Mouse (Mus musculus) right cerebral cortex, postnatal 4 days (tissue): ENCODE data around the gene Birc6.

Experiments used
- DNase-seq: peaks from one replicate; pipeline ENCODE4 v3.0.0-alpha.2; 2022

Birc6 gene

DNA sequence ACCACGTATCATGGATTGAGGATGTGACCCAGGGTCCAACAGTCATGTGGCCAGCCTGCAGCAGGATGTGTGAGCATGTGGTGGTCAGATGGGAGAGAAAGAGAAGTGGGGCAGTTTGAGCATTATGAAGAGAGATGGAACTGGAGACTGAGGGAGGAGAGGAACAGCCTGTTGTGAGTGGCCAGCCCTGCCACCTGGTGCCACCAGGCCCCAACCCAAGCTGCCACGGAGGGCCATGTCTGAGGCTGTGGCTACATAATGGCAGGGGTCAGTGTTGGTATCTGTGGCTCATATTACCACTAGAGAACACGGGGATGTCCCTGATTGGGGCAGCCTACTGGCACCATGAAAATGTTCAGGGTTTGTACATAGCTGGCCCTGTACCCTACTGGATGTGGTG, 187.0 kb downstream of the Birc6 start:
- DNase-seq: no peak

DNA sequence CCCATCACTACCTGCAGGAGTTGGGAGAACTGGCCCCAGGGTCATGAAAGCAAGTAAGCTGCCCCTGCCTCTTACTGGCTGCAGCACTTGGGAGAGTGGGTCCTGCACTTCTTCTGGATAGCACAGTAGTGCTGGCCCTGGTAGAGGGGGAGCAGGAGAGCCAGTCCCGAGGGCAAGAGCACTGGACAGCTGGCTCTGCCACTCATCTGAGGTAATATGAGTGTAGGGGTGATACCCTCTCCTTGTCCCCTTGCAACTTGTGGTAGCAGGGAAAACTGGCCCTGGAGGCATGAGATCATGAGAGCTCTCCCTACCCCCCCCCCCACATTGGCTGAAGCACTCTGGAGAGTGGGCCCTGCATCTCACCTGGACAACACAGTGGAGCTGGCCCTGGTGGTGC, 187.6 kb downstream of the Birc6 start:
- DNase-seq: no peak

- DNase-seq: no peak
These were observed 188.5 kb downstream of the Birc6 start for GRCm38 (mm10) chr17:74716643-74717042.

- DNase-seq: no peak
These were observed 189.1 kb downstream of the Birc6 start for GRCm38 (mm10) chr17:74717091-74717617.

DNA sequence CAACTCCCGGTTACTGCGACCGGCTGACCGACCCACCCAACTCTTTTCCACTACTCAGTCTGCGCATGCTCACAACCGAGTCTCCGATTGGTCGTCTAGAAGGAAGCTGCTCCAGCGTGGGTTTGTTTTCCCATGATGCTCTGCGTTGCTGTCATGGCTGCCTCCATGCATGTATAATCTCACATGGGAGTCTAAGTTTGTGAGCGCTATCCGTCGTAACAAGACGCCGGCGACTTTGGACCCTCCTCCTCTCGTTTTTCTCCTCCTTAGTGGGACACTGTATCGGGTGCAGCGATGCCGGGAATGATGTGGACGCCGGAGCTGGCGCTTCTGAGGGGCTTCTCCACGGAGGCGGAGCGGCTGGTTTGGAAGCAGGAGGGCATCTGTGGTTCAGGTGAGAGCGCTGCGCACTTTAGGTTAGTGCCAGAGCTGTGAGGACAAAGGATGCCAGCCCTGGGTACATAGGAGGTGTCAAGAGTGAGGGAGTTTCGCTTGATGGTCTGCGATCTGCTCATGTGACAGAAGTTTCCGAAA, 189.6 kb downstream of the Birc6 start, which contains the start of gene Ttc27:
Ttc27 (plus strand) TSS at position 115 of the 534 bp plus-strand sequence.
- peak; percentile 97 for DNase-seq

- no peak for DNase-seq
These were observed 204.8 kb downstream of the Birc6 start for GRCm38 (mm10) chr17:74732872-74733271.

GRCm38 (mm10) chr17:74735392-74735791, 207.3 kb downstream of the Birc6 start:
- no peak for DNase-seq

DNA sequence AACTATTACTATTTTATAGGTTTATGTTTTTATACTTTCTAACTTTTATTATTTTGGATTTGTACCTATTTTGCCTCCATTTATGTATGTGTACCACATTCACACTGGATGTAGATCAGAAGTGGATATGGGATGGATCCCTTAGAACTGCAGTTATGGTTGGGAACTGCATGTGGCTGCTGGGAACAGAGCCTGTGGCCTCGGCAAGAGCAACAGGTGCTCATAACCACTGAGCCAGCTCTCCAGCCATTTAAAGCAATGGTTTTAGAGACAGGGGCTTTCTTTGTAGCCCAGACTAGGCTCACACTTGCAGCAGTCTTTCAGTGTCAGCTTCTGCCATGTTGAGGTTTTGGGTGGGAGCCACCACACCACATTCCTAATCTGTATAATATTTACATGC, 221.6 kb downstream of the Birc6 start:
- no peak for DNase-seq

GRCm38 (mm10) chr17:74751026-74751425, 222.9 kb downstream of the Birc6 start:
- DNase-seq: no peak
